Mouse (Mus musculus): Measurements from ENCODE around the gene Dab1.

Dab1 gene

DNA sequence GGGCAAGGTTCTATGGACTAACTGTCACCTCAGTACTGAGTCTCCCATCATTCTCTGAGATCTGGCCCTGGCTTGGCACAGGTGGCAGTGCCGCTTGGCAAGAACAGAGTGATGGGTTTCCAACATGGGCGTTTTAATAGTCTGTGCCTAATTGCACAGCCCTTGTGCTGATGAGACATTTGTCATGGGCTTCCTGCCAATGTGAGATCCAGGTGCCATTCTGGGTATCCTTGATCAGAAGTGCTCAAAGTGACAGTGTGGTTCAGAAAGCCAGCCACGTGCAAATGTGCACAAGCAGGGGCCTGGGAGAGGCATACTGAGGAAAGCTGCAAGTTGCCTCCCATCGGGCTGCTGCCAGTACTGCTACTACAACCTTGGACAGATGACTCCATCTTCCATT, 203.5 kb downstream of the Dab1 start:
- peak; percentile 37 for DNase-seq (ENCODE audit: low spot score)

DNA sequence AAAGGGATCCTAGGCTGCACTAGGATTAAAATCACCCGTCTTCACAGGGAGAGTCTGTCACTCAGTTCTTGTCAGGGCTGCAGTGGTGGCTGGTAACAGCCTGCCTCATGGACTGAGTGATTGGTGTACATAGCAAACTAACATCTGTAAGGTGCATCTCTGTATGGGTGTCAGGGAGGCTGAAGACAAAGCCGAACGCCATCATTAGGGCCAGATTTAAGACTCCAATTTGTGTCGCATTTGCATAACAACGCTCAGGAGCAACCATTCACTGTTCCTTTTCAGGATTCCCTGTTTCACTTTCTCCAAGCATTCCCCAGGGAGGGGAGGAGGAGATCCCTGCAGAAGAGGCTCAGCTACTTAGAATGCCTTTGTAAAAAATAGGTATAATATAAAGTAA, 219.2 kb downstream of the Dab1 start:
- no peak for DNase-seq (ENCODE audit: low spot score)

DNA sequence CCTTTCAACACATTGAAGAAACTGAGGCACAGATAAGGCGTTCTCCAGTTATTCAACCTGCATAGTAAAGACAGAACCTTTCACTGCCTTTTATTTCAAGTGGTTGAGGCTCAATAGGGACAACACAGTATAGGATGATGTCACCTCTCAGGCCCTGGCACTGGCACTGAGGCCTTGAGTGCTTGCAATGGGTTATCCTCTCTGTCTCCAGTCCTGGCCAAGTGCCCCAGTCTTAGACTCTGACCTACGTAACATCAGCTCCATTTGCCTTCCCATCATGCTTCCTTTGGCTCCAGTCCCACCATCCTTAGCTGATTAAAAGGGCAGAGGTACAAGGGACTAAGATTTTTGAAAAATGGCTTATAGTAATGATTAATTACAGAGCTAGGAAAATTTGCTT, 220.4 kb downstream of the Dab1 start:
- no peak for DNase-seq (ENCODE audit: low spot score)

DNA sequence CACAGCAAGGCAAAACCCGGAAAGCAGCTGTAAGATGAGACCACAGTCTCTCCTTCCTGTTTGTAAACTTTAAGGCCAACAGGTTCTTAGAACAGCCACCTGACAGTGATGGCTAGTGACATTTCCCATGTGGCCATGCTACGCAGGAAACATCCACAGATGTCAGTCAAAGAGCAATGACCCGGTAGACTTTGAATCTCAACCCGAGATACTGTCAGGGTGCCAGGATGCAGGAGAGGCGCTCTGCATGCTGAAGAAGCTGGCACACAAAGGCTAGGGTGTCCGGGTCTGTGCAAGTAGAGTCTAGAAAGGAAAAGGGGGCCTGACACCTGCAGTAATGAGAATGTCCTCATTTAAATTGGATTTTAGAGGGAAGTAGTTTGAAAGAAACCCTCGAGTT, 222.0 kb downstream of the Dab1 start:
- DNase-seq (ENCODE audit: low spot score) = no peak

DNA sequence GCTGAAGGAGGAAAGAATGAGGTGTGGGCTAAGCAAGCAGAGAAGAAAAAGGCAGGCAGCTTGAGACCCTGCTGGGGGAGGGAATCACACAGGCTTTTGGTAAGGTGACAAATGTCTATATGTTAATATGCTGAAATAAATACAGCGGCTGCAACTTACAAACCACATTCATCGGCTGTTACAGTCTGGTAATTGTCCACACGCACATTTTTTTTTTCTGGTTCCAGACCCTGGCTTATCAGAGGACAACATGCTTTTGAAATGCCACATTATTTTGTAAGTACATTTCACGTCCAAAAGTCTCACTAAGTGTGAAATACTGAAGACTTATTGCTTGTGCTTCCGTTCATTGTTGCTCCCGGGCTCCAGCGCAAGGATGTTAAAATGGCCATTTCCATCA, 225.5 kb downstream of the Dab1 start:
- no peak for DNase-seq (ENCODE audit: low spot score)

DNA sequence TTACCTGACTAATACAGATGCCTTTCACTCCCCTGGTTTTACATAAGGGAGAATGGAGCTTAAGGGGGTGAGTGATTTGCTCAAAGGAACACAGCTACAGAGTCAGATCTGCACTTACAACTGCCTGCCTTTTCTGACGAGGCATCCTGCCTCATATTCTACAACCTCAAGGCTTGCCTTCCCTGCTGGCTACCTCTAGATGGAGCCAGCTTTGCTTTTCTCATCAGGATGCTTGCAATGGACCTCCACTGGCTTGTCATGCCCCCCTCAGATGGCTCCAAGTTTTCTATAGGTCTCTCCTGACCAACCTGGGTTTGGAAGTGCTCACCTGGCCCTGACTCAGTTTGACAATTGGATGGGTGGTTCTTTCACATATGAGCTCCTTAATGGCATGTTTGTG, 238.0 kb downstream of the Dab1 start:
- DNase-seq (ENCODE audit: low spot score) = no peak

DNA sequence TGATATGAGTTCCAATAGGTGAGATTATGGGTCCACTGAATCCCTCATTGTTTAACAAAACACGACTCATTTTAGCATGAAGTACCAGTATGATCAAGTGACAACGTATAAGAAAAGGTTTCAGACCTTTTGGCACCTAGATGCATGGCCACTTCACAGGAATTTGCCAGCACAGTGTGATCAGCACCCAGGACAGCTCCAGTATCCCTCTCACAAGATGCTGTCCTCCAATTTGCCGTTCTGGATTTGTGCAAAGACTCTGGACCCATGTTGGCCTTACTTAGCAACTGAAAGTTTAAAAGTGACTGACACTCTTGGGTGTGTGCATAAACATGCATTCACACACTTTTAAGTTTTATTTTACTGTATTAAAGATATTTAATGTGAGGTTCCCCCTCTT, 256.4 kb downstream of the Dab1 start:
- DNase-seq (ENCODE audit: low spot score) = no peak

DNA sequence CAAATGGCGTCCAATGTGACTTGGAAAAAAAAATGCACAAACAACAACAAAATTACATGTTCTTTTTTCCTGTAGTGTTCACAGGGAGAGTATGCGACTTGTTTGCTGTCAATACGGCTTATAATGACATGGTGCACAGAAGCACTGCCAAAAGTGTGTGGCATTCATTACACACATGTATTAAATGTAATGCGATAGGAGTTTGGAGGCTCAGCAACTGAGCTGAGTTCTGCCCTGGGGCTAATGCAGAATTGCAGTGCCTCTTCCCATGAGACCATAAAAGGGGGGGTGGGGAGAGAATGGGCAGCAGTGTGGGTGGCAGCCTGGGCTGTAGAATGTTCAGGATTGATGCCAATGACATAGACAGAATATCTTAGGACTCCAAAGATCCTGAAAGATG, 259.7 kb downstream of the Dab1 start:
- no peak for DNase-seq (ENCODE audit: low spot score)

DNA sequence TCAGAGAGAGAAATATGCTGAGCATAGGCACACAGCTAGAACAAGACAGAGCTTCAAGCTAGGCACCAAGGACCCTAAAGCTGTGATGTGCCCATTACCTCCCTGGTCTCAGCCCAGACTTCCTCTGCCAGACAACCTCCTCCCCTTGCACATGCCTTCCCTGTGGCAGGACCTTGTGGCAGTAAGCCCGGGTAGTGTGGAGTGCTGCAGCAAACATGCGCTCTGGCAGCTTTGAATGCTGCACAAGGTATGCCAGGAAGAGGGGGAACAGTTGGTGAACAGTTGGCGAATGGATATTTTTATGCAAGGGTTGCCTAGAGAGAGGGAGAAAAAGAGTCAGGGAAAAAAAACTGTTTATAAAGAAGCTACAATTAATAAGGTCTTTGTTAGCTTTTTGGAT, 262.5 kb downstream of the Dab1 start:
- peak; percentile 72 for DNase-seq (ENCODE audit: low spot score)

DNA sequence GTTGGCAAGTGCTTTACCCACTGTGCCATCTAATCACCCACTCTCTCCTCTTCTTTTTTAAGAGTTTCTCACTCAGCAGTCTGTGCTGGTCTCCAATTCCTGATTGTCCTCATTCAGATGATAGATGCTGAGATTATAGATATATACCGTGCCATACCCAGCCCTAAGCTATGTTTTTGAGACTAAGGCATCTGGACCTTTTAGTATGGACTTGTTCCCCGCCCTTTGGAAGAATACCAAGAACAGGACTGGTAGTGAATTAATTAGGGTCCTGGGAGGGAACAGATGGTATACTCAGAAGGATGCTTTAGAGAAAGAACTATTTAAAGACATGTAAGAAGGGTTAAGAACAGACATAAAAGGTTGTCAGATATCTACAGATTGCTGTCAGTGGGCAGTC, 268.9 kb downstream of the Dab1 start:
- DNase-seq (ENCODE audit: low spot score) = no peak

DNA sequence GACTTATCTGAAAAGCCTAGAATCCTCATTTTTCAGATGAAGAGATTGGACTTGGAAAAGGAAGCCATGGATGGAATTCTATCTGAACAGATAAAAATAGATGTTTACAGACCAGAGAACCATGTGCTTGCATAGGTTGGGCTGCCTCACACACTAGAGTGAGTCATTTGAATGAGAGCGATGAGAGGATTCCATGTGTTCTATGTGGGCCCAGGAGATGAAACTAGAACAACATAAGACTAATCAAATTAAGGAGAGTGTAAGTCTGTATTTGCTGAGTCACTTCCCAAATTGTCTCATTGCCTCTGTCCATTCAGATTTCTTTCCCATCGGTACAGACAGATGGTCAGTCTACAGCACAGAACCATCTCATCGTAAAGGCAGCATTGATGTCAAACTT, 270.0 kb downstream of the Dab1 start:
- DNase-seq (ENCODE audit: low spot score) = no peak

DNA sequence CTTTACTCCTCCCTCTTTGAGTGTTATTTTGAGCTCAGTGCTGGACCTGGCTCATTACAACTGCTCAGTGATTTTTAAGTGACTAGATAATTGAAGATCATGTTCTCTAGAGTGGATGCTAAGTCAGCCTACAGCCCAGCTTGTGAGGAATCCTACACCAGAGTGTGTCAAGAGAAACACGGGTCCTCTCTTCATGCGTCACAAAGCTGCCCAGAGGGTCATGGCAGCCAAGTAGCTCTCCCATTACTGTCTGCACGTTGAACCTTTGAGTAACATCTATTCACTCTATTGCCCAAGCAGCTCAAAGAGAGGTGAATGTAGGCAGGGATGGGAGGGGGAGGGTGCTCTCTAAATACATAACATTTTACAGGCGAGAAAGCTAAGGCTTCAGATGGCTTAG, 277.6 kb downstream of the Dab1 start:
- no peak for DNase-seq (ENCODE audit: low spot score)

DNA sequence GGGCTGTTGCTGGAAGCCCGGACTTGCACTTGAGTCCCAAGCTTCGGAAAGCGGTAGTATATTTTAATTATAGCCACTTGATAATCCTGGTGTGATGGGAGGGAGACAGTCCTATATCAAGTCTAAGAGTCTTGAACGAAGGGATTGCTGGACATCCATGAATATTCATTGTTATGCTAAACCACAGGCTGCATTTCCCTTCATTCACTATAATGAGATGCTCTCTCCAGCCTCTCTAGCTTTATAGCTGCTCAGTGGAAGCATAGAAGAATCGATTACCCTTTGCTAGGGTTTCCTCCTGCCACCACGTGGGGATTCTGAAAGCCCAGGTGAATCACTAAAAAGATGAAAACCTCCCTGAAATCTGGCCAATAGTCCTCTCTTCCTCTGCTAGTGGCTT, 278.5 kb downstream of the Dab1 start:
- DNase-seq (ENCODE audit: low spot score) = no peak

DNA sequence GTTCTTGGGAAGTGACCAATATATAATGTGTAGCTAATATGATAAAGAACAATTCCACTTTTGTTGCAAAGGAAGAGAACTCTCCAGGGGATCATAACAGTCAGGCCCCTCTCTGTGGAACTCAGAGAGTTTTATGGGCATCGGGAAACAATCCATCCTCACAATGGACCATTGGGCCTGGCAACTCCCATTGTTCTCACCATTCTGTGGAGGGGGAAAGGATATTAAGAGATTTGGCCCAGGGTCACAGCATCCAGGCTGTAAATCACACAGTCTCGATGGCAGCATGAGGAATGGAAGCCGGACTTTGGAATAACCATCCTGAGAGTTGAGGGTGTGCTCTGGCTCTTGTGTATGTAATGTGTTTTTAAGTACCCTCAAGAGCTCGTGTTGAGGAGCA, 292.3 kb downstream of the Dab1 start:
- no peak for DNase-seq (ENCODE audit: low spot score)

DNA sequence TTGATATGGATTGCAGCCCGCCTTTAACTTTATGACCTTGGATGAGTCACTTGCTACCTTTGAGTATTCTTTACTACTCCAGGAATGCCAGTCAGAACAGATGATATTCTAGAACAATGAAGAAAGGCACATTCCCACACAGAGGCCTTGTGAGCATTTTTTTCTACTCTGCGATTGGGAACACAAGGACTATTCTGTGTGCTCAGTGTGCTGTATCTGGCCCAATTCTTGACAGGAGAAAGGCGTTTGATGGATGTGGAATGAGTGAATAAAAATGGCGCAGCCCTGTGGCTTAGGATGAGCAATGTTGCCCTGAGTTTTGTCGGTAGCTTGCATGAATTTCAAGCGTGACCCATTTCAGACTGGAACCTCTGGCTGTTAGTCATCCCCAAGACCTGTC, 292.9 kb downstream of the Dab1 start:
- DNase-seq (ENCODE audit: low spot score) = no peak

DNA sequence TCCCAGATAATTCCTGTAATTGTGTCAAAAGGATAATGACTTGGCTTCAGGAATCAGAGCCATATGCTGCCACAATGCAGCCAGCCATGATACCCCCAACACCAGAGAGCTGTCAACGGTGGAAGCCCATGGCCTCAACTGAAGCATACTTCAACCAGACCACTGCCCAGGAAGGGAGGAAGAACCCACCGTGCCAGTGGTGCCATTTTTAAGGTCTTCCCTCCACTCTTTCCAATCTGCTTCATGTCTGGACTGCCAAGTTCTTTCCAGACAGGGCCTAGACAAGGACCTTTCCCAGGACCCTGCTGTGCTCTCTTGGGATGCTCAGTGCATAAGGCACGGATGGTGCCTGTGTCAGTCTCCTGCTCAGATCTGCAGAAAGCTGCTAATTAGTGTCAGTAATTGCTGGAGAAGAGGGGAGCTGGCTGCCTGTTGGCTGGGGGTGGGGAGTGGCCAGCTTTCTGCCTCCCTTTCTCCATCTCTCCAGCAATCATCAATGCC, 303.3 kb downstream of the Dab1 start:
- no peak for DNase-seq (ENCODE audit: low spot score)

DNA sequence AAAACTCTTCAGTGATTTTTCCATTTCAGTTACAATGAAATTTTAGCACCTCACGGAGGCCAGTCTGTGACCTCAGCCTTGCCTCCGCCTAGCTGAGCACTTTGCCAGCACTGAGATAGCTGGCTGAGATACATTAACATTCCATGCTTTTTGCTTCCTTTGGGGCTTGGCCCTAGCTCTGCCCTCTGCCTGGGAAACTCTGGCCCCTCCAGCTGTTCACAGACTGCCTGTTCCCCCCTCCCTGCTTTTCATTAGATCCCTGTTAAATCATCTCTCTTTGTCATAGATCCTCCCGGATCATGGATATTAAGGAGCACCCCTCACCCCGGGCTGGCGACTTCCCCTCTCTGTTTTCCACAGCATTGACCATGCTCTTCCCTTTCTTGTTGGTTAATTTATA, 307.5 kb downstream of the Dab1 start:
- DNase-seq (ENCODE audit: low spot score) = no peak

DNA sequence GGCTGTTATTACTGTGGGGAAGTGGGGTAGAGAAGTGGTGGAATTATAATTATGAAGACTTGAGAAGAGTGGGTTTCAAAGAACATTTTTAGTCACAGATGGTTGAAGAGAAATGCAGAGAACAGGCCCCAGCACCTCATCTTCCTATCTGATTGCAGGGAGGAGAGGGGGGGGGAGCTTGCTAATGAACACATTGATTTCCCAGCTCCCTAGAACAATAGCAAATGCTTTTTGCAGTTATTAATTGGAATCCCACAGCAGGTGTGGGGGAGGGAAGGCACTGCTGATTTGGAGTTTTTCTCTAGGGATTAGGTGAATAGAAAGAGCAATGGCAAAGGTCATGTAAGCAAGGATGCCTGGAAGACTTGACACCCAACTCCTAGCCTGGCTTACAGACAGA, 310.5 kb downstream of the Dab1 start:
- DNase-seq (ENCODE audit: low spot score) = no peak

DNA sequence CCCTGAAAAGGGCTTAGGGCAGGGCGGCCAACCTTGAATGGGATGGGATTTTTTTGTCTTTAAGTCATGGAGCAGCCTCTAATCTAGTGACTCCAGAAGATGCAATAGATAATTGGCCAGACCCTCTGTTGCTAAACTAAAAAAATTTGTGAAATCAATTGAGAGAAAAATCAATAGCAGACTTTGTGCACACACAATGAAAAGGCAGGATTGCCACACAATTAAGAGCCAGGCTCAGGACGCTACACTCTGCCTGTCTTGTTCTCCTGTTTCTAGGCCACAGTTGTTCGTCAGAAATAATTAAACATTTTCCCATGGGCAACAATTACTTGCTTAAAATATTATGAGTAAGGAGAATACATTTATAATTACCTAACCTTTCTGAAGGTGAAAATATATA, 315.2 kb downstream of the Dab1 start:
- no peak for DNase-seq (ENCODE audit: low spot score)

DNA sequence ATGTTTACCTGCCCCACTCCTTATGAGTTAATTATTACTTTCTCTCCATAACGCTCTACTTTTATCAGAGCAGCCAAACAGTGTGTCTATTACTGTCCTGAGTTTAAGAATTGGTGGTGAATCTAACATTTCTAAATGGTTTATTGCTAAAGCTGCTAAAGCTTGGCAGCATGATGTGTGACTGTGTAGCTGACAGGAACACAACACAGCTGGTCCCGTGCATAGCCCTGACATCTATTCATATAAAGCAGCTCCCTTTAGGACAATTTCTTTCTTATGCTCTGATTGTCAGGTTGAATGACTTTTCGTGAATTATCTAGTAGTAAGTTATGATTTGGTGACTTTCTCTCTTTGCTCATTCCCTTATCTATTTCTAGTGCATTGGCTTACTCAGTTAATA, 329.1 kb downstream of the Dab1 start:
- DNase-seq (ENCODE audit: low spot score) = no peak

DNA sequence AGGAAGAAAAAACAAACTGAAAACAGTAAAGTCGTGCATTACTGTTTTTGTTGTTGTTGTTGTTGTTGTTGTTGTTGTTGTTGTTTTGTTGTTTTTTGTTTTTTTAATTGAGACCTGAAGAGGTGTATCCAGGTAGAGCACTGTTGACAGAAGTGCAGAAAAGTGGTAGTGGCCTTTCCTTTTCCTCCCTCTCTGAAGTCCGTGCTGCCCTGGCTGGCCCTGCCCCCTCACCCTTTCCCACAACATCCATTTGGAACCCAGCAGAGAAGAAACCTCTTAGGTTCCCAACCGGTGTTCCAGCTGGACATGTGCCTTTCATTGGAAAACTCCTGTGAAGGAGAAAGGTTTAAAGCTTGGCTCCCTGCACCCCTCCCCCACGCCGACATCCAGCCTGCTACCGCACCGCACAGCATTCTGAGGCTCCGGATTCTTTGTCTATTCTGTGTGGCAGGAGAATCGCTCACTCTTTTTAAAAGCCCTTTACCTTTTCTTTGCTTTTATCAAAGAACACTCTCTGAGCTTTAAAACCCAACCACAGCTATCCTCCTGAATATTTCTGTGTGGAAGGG, 334.6 kb downstream of the Dab1 start:
- DNase-seq (ENCODE audit: low spot score) = no peak

DNA sequence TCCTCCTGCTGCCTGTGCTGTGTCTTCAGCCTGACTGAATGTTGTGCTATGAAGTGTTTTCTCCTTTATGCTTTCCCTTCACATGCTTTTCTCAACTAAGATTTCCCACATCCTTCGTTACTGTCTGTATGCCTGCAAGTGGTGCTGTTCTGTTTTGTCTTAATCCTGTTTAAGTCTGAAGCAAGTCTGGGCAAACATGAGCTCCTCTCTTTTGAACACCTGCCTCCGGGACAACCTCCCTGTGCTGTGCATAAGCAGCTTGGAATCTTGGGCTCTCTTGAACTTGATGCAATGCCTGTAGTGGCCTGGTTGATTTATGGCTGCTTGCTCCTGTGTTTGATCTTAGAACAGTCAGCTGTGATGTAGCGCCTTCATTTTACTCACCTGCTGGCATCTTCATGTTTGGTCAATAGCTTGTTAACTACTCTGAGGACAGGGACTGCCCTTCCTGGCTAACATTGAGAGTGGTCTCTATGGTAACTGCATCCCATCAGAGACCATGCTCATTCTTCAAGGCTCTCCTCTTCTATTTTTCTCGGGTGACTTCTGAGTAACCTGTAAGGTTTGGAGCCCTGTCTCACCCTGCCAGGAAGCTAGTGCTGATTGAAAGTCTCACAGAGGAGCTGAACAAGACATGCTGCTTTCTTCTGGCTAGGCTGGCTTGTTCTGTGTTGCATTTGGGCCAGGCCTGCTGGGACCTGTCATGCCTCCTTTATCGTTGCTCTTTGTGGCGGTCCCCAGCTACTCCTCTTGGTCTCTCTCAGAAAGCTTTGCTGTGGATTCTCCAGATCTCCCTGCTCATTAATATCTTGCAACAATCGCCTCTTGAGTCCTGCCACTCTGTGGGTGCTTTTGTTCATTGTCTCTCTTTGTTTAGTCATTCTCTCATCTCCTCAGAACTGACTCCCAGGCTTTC, 342.2 kb downstream of the Dab1 start:
- DNase-seq (ENCODE audit: low spot score) = no peak

DNA sequence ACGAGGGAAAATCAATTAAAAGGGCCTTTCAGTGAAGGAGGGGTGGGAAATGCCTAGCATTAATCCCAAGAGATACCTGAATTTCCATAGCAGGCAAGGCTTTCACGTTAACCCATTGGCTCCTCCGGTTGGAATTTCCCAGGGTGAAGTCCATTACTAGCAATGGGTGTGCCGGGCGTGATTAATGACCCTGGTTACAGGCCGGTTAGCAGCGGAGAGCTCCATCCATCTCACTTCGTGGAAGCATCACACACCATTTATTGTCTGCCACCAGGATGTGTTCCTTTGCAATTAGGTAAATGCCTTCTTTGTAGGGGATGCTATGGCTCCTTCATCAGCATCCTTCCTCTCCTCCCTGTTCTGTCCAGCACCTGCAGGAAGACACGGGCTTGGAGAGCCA, 350.7 kb downstream of the Dab1 start:
- no peak for DNase-seq (ENCODE audit: low spot score)

DNA sequence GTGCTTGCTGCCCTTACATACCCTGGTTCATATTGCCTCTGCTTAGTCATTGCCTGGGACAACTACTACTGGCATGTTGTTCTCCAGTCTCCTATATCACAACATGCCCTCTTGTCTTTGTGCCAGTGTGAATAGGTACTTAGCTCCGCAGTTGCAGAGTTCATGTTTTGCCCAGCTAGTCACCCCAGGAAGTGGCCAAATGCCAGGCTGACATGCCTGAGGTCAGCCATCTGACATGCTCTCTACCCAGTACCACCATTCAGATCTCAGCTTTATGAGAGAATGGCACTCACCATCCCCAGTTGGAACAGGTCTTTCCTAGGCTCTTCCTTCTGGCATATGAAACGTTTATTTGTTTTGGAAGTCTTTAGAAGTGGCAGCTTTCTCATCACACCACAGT, 355.4 kb downstream of the Dab1 start:
- no peak for DNase-seq (ENCODE audit: low spot score)
